Mouse (Mus musculus): Measurements from ENCODE around the gene Wwtr1.

The Wwtr1 gene

DNA sequence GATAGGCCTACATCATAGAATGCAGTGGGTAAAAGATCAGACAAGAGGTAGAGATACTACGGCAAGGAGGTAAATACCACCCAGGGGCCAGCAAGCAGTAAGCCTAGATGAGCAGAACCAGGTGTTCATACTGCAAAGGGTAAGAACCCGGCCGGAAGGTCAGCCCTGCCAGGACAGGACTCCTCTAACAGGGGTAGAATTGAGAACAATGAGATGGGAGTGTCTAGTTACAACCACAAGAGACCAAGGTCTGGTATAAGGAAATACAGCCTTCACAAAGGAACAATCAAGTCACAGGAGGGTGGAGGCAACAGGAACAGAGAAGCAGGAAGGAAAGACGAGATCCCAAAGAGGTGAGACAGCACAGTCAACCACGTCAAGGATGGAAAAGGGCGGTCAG is 16.9 kb downstream of the Wwtr1 start:
- DNase-seq (ENCODE audit: low read depth, low spot score) = peak; percentile 71

DNA sequence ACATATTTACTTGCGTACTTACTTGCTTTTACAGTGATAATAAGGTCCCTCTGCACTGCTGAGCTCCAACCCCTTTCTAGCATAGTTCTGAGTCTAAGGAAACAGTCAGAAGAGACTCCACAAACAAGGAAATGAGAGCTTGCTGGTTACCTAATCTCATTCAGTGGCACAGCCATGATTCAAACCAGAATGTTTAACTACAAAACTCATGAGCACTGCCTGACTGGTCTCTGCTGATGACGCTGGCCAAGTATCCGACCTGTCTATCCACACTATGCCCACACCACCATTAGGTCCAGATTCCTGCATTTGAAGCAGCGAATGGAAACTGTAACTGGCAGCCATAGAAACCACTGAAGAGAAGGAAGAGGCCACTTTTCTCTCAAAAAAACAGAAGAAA is 18.3 kb downstream of the Wwtr1 start:
- no peak for DNase-seq (ENCODE audit: low read depth, low spot score)

DNA sequence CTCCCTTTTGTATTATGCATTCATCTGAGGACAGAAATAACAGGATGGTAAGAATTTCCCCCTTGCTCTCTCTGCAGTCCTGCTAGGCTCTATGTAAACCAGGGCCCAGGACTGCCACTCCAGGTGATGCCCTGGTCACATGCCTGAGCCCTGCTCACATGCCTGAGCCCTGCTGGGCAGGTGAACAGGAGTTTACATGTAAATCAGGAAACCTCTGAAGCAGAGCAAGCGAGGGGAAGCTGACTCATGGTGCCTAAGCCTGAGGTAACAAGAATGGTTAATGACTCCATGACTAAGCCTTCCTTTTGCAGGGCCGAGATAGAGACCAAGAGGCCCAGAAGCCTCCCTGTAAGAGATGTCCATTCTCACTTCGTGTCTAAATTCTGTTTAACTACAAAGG is 20.1 kb downstream of the Wwtr1 start:
- DNase-seq (ENCODE audit: low read depth, low spot score) = no peak

DNA sequence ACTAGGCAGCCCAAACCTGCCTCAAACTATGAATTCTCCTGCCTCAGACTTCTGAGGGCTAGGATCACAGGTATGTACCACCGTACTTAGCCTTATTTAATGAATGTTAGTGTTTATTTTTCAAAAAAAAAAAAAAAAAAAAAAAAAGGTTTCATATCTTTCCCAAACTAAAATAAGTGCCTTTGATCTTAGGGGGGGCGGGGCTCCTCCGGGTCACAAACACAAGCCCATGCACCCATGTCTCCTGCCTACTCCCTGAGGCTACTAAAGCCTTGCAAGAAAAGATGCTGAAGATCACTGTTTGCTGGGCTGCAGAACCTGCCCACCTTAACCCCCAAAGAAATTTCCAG is 20.8 kb downstream of the Wwtr1 start:
- no peak for DNase-seq (ENCODE audit: low read depth, low spot score)

DNA sequence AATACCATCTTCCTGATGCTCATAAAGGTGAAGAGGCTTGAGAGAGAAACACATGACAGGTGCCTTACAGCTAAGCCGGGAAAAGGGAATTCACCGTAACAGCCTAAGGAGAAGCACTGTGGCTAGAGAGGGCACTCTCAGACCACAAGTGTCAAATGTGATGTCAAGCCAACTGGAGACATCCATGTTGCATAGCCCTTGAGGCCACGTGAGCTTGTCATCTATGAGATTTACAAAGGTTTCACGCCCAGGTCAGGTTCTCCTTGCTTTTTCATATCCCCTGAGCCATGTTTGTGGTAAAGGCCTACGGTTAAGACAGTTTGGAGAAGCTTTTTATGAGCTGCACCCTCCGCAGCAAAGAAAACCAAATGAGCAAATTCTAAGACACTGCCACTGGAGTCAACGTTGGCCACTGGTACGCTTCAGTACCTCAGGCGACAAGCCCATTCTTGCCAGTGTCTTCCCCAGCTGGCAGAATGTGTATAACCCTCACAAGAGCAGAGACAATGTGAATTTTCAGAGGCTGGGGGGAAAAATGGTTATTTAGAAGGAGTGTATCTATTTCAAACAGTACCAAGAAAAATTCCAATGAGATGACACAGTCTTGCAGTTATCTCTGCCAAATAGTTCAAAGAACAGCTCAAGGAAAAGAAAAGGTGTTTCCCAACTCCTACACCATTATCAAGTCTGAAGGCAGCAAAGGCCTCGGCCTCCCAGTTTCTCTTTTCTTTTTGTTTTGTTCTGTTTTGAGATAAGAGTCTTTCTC is 21.4 kb downstream of the Wwtr1 start:
- DNase-seq (ENCODE audit: low read depth, low spot score) = no peak

DNA sequence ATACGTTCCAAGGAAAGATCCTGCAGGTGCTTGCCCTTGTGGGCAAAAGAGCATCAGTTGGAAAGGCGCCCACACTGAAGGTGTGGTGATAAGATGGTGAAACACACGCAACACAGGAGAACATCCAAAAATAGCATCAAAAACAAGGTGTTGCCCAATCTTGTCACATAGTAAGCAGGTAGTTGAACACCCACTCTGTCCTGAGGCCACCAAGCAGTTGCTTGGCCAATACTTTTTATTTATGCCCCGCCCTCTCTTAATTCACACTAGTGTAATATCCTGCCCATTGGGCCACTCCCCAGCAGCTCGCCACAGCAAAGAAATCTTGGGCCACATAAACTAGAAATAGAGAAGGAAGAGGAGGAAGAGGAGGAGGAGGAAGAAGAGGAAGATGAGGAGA is 22.6 kb downstream of the Wwtr1 start:
- no peak for DNase-seq (ENCODE audit: low read depth, low spot score)

DNA sequence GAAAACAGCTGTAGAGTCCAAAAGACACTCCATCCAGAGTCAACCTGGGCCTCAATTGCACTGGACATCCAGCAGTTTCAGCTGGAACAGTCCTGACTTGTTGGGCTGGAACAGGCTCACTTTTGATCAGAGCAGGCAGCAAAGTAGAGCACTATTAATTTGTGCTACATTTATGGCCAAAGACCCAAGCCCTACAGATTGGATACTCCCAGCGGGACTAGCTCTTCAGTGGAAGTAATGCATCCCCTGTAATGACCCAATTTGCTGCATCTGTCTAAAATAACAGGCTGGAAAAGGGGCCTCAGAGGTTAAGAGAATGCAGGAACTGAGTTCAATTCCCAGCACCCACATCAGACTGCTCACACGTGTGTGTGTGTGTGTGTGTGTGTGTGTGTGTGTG is 24.5 kb downstream of the Wwtr1 start:
- no peak for DNase-seq (ENCODE audit: low read depth, low spot score)

DNA sequence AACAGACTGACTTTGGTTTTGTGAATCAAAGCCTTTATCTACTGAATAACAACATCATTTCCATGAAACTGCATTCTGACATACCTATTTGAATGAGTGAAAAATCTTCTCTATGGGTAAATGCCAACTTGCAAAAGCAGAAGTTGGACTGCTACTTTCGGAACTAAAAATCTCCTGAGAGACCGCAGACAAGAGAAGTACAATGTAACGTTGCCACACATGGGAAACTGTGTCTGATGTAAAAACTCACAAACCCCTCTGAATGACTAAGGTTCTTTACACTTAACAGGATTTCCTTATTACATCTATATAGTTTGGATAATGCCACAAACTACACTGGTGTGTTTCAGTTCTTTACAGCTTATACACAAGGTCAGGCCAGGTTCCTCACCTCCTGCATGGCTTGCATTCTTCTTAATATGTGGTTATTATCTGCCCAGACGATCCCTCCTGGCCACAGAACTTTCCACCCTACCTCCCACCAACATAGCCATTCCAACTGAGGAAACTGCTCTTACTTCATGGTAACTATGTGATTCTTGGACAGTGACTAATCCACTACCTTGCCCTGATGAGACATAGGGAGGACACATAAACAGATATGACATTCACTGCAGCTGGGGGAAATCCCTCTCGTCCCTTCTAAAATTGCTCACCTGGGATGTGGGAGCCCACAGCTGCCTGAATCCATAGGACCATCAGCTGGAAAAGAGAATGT is 25.1 kb downstream of the Wwtr1 start:
- no peak for DNase-seq (ENCODE audit: low read depth, low spot score)

DNA sequence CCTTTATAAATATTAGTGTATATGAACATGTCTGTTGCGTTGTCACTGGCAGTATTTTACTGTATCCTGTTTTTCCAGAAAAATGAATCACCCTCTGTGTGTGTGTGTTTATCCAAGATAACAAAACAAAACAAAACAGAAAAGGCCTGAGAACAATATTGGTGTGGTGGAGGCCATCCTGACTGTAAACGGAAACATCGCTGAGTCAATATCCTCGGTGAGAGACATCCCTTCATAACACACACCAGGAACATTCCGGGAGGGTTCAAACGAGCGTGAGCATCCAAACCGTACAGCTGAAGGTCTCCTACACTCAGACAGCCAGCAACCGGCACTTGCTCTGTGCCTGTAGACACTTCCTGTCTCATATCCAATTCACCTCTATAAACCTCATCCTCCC is 31.6 kb downstream of the Wwtr1 start:
- DNase-seq (ENCODE audit: low read depth, low spot score) = no peak

DNA sequence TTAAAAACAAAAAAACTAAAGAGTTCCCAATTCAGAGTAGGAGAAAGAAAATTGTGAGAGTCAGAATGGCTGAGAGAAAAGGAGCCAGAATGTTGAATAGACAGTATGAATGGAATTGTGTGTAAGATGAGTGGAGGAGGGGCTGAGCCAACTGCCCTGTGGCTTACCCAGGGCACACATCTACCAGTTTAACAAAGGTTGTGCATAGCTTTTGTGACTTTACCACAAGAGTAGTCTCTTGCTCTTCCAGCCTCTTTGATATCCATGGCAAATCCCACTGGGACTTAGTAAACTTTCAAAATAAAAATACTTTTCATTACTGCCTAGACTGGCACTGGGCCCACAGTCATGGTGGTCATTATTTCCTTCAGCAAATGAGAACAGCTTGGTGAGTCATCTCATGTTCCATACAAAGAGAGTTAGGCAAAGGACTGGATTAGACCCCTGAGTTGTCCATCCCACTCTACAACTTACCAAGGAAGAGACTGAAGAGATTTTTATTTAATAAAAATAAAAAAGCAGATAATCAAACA is 32.8 kb downstream of the Wwtr1 start:
- no peak for DNase-seq (ENCODE audit: low read depth, low spot score)

DNA sequence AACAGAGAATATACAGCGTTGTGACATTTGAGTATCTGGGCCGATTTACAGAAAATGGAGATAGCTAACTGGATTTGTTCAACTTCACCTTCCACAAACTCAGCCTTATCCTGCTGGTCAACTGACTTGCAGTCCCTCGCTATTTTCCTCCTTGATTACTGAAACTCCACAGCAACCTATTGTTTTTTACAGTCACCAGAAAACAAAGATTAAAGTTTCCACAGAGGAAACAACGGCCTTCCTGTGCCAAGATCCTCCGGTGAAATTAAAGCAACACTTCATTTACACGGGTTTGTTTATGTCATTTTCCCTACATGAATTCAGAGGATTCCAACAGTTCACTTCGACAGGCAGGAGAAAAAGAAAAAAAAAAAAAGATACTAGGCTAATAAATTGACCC is 34.5 kb downstream of the Wwtr1 start:
- no peak for DNase-seq (ENCODE audit: low read depth, low spot score)

DNA sequence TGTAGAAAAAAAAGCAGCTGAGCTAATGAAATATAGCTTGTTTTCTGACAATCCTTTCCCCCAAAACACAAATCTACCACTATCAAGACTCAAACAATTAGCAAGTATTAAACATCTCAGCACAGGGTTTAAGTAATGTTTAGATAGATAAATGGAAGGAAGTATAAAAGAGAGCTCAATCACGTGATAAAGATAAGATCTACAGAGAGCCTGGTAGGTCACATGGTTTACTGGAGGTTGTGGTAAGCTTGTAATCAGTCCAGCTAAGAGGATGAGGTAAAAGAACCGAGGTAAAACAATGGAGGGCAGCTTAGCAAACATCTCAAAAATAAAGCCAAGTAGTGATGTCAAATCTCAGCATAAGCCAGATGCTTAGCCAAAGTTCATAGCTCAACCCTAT is 35.2 kb downstream of the Wwtr1 start:
- DNase-seq (ENCODE audit: low read depth, low spot score) = no peak

DNA sequence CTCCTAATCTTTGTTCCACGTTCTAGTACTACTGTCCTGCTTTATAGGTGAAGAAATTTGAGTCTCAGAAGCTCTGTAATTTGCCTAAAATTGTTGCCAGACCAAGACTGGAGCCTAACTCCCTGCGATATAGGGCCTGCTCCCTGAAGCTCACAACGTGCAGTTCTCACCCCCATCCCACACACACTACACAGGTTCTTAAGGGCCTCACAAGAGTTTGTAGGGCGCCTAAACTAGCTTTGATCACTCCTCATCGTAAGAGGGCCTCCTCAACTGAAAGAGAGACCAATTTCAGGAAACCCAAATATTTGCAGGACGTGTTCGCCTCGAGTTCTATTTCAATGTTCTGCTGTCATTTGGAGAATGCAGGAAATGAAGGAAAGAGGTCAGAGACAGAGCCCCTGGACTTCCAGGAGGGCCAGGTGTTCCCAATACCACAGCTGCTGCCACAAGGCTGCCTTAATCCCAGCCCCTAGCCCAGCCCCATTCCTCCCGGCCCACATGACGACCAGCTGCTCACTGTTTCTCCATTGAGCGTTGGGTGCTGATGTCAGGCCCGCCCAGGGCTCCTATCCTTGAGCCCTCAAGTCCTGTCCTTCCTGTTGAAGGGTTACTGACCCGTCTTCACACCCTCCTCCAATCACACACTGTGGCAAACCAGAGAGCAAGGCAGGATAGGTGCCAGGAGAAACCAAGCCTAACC is 40.1 kb downstream of the Wwtr1 start:
- DNase-seq (ENCODE audit: low read depth, low spot score) = no peak

DNA sequence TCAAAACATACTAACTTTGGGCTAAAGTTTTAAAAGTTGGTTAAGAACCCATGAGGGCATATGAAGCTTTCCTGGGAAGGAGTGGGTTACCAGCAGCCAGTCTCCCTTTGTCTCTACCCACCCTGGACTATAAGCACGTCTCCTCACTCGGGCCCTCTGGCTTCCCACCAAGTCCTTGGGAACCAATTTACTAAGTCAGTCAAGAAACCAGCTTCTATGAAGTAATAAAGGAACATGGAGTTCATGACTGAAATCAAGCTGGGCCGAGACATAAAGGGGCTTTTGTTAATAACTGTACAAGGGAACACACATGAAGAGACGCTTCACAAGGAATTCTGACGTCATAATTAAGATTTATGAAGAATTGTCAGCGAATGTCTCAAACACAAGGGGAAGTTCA is 41.3 kb downstream of the Wwtr1 start:
- DNase-seq (ENCODE audit: low read depth, low spot score) = no peak

DNA sequence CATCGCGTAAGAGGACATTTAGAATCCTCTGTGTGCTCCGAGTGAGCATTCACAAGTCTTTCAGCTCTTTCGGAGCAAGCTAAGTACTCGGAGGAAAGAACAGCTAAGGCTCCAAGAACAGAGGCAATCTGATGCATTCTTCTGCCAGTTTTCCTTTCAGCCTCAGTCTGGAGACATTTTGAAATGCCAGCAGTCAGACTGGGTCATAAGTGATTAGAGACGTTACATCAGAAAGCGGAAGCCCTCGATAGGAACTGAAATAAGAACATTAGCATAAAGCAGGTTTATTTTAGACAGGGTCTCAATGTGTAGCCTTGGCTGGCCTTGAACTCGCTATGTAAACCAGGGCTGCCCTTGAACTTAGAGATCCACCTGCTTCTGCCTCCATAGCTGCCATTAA is 41.8 kb downstream of the Wwtr1 start:
- DNase-seq (ENCODE audit: low read depth, low spot score) = no peak

DNA sequence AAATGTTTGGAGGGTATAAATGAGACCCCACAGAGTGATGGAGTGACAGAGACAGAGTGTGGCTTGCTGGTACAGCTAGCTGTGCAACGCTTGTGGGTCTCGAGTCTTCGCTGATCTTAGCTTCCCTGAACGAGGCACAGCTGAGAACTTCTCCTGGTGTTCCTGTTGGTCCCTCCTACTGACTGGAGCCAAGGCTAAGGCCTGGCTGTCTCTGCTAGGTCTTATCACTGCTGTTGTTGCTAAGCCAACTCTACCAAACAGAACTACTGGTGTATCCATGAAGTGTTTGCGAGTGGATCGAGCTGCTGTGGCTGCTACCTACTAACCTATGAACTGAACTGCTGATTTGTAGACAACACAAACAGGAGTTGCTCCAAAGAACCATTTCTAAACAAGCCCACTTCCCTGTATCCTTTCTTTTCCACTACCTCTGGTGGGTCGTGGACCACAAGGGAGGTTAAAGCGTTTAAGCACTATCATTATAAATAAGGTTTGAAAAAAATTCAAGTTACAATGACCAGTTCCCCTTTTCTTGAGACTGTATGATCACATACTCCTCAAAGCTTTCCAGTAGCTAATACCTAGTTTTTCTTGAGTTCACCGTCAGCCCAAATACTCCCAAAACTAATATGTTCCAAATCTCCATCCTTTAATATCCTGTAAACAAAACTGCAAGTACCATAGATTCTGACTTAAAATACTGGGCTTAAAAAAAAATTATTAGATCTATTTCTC is 42.6 kb downstream of the Wwtr1 start:
- no peak for DNase-seq (ENCODE audit: low read depth, low spot score)

DNA sequence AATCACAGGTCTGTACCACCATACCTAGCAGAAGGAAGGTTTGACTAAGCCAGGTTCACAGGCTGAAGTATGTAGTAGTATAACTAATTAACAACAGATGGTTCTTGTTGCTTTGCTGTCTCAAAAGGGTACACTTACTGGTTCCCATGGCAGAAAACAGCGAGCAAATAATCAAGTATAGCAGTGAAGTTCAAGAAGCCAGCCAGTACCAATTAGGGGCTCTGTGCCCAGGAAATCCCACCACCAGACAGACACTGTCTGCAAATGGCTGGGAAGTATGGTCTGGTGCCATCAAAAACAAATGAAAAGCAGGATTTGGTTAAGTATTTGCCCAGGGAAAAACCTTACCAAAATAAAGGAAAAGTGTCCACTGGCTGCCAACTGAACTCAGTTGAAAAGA is 44.9 kb downstream of the Wwtr1 start:
- DNase-seq (ENCODE audit: low read depth, low spot score) = no peak

DNA sequence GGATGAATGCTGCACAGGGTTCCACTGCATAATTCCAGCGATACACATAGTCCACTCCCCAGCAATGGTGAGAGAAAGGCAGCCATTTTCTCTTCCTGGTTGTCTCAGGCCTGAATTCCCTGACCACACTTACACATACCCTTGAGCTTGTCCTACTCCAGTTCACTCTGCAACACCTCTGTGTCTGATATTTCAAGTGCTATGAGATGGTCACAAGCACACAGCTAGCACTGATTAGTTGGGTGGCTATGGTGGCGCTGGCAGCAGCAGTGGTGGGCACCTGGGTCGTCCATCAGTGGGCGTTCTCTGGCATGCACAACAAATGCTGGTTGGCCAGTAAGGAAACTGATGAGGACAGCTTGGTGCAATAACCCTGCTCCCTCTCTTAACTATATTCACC is 45.5 kb downstream of the Wwtr1 start:
- no peak for DNase-seq (ENCODE audit: low read depth, low spot score)

DNA sequence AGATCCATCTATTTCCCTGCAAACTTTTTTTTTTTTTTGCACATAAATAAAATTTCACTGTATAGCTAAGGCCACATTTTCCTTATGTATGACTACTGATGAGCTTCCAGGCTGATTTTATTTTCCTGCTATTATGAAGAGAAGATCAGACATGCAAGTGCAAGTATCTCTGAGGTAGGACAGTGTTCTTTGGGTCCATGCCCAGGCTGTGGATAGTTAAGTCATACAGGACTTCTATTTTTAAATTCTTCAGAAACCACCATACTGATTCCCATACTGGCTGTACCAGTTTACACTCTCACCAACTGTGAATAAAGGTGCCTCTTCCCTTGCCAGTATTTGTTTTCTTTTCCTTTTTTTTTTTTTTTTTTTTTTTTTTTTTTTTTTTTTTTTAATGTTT is 48.6 kb downstream of the Wwtr1 start:
- no peak for DNase-seq (ENCODE audit: low read depth, low spot score)

DNA sequence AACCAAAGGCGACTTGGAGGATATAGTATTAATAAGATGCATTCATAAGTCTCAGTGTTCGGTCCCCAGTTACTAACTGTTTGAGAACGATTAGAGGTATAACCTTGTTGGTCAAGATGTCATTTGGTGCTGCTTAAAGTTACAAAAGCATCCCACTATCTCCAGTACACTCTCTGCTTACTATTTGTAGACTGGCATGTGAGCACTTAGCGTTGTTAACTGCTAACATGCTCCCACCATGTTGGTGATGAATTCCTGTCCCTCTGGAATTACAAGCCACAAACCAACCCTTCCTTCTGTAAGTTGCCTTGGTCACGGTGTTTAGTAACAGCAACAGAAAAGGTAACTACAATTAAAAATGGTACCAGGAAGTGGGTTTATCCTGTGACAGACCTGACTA is 52.6 kb downstream of the Wwtr1 start:
- DNase-seq (ENCODE audit: low read depth, low spot score) = no peak

DNA sequence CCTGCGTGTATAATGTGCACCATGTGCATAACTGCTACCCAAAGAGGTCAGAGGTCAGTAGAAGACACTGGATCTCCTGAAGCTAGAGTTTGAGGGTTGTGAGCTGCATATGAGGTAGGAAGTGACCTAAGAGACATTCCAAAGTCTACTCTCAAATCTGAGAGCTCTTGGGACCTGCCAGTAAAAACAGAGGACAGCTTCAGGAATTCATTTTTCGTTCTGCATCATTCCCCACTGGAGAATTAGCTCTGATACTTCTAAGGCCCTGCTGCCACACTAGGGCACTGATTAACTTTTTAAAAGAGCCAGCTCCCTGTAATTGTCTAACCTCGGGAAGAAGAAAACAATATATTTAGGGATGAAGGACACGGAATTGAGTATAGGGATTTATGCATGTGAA is 53.8 kb downstream of the Wwtr1 start:
- no peak for DNase-seq (ENCODE audit: low read depth, low spot score)

DNA sequence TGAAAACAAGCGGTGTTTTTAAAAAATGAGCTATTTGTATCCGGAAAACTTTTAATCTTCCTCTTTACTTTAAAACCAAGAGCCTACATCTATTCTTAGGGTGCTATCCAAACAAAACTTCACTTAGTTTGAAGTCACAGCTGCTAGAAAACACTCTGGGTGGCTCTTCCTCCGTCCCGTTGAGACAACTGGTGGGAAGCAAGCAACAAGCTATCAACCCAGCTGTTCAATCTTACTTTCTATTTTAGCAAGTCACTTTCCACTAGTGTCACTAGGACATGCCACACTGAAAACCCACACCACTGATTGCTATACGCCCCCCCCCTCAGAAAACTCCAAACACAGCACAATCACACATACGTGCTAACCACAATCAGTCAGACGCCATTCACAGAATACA is 55.7 kb downstream of the Wwtr1 start:
- no peak for DNase-seq (ENCODE audit: low read depth, low spot score)

Data from ES-CJ7 (cell line).